Mouse (Mus musculus): ENCODE measurements around the gene Kansl1.

Gene Kansl1

DNA sequence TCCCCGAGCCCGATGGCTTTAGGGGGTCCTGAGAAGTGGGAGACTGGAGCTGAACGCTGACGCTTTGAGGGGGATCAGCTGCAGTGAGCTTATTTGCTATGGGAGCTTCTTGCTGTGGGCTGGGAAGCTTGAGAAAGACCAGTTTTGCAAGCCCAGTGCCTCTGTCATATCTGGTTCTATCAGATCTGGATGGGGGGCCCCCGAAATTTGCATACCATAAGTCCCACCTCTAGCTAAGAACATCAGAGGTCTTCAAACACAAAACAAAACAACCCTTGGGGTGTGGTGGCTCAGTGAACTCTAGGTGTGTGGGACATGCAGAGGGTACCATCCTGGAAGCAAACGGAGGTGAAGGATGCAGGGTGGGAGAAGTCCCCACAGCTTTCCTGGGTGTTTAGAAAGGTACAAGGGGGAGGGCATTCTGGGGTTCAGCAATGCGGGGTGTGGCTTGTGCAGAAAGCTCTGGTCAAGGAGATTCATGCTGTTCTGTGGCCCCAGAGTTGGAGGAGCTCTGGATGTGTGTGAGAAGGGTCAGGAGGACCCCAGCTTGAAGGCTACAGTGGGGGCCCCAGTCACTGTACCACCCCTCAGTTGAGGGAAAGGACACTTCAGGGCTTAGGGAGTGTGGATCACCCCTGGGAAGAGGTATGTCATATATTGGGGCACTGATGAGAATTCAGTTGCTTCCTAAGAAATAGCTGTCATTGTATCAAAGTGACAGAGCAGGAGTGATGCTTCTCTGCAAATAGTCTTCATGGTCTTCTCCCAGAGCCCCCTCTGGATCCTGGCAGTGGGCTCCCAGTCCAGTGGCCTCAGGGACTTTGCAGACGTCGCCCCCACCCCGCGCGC lies 159.1 kb downstream of the Kansl1 start:
- DNase-seq (ENCODE audit: low spot score in 2 of 2): no peak

DNA sequence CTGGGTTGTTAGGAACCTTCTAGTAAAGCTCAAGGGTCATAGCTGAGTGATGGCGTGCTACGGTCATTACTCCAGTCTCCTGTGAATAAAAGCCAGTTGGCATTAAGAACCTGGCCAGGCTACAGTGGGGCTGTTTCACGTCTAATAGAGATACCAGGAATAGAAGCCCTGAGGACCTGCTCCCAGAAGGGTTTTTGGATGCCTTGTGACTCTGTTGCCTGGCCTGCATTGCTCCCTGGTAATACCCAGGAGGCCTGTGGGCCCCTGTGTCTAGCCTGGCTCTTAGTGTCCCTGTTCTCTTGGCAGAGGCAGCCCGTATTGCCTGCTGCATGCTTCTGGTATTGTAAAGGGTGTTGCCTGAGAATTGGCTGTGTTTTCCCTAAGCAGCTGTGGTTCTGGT lies 161.5 kb downstream of the Kansl1 start:
- DNase-seq (ENCODE audit: low spot score in 2 of 2): no peak

DNA sequence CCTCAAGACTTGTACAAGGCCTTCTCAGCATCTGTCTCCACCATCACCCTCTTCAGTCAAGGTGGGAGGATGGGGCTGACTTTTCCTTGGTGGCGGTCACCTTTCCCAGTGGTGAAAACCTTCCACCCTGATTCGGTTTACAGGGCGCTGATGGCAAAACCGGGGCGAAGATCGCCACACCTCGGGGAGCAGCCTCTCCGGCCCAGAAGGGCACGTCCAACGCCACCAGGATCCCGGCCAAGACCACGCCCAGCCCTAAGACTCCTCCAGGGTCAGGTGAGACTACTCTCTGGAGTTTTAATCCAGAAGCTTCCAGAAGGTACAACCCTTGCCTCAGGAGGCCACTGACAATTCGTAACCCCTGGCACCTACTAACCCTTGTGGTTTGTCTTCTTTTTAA lies 162.2 kb downstream of the Kansl1 start:
- DNase-seq (ENCODE audit: low spot score in 2 of 2): no peak

DNA sequence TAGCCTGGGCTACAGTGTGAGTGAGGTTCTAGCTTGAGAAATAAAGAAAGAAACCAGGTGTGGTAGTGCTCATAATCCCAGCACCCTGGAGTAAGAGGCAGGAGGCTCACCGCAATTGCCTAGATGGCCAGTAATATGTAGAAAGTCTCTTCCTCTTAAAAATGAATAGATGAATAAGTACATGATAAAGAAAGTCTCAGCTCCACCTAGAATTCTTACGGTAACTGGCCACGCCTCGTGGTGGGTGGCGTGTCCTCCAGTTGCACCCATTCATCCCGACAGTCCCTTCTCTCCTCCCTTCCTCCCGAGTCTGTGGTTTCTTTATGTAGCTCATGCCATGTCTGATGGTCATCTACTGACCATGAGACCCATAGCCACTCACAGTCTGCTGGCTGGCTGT lies 162.9 kb downstream of the Kansl1 start:
- DNase-seq (ENCODE audit: low spot score in 2 of 2): no peak

DNA sequence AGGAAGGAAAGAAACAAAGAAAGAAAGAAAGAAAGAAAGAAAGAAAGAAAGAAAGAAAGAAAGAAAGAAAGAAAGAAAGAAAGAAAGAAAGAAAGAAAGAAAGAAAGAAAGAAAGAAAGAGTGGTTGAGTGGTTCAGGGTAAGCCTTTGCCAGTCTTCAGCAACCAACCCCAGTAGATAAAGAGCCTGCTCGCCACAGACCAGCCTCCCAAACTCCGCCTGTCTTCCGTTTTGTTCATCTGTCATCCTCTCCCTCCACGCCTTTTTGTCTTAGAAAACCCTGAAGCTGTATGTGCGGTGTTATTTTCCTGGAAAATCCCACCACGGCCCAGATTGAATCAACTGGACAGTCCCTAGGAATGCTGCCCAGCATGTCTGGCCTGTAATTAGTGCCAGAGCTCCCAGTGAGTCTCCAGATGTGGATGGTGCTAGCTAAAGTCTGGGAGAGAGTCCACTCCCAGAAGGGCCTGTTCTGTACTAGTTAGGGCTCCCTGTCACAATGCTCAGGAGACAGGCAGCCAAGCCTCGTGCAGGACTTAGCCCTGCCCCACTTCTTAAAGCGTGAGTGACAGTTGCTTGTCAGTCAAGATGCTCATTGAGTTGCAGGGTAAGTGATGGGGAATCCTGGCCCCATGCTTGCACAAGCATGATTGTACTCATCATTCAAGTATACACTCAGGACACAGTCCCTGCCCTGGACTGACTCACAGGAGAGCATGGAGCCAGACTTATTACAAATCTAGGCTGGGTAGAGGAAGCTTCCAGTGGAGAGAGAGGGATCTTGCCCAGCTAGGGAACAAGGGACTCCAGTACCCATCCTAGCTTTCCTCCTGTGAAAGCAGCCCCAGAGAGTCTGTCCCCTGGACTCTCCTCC lies 165.3 kb downstream of the Kansl1 start:
- no peak for DNase-seq (ENCODE audit: low spot score in 2 of 2)

DNA sequence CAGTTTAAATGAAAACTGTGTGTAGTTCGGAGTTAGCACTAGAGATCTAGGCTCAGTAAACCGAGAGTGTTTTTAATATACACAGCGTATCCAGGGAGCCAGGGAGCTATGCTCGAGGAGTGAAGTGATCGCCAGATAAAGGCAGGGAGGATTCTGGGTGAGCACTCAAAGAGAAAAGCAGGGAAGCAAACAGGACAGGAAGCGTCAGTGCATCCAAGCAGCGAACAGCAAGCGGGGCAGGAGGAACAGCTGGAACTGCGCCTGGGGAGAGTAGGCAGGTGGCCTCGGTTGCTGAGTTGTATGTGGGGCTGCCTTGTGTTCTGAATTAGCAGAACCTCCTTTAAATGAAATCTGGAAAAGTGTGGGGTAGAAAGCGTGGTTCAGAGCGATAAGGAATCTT lies 166.0 kb downstream of the Kansl1 start:
- DNase-seq (ENCODE audit: low spot score in 2 of 2): peak; percentile 51 to 52

DNA sequence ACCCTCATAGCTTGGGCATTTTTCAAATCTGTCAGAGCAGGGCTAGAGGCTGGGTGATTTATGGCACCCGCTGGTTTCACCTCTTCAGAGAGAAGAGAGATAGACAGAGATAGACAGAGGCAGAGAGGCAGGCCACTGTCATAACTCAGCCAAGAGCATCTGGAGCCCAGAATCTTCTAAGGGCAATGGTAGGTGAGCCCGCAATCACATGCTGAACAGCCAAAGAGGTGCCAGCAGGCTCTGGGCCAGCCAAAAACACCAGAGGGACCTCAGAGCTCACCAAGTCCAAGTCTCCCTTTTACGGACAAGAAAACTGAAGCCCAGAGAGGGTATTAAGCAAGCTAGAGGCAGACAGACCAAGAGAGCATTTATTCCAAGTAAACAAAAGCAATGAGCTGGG lies 171.0 kb downstream of the Kansl1 start:
- no peak for DNase-seq (ENCODE audit: low spot score in 2 of 2)

DNA sequence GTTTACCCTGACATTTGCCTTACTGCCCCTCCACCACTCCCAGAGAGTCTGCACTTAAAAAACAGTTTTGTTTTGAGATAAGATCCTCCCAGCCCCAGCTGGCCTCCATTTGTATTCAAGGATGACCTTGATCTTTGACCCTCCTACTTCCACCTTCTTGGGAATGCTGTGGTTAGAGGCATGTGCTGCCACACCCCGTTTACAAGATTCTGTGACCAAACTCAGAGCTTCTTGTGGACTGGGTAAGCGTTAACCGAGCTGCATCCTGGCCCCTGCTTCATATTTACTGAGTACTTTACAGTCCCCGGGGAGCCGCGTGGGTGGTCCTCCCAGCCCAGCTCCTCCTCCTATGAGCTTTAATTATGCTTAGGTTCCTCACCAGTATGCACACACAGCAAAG lies 173.0 kb downstream of the Kansl1 start:
- DNase-seq (ENCODE audit: low spot score in 2 of 2): no peak

DNA sequence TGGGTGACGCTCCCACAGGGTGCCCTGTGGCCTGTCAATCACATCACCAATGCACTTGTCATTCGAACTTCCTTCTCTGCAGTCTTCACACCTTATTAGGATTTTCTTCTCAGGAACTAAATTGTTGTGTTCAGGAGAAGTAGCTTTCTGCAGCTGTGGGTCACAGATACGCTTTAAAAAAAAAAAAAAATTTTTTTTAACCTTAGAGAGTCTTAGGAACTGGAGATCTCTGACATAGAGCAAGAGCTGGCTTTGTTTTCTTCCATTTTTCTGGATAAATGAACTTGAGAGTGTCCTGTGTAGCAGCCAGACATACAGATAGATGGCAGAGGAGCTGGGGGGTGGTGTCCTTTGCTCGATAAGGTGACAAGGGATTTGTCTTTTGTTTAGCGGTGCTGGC lies 173.5 kb downstream of the Kansl1 start:
- no peak for DNase-seq (ENCODE audit: low spot score in 2 of 2)

DNA sequence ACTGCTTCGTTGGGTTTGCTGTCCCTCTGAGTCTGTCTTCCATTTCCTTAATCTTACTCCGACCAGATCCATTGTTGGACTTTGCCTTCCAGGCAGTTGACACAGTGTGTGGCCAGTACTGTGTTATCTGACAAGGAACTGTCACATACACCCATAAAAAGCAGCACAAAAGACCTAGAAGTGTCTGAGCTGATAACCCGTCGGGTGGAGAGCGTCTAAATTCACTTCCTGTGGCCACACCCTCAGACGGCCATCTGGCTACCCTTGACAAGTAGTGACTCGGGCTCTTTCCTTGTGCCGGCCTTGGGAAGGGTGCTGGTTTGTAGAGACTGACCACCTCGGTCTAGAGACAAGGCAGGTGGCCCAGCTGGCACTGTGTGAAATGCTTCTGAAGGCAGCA lies 175.4 kb downstream of the Kansl1 start:
- no peak for DNase-seq (ENCODE audit: low spot score in 2 of 2)

DNA sequence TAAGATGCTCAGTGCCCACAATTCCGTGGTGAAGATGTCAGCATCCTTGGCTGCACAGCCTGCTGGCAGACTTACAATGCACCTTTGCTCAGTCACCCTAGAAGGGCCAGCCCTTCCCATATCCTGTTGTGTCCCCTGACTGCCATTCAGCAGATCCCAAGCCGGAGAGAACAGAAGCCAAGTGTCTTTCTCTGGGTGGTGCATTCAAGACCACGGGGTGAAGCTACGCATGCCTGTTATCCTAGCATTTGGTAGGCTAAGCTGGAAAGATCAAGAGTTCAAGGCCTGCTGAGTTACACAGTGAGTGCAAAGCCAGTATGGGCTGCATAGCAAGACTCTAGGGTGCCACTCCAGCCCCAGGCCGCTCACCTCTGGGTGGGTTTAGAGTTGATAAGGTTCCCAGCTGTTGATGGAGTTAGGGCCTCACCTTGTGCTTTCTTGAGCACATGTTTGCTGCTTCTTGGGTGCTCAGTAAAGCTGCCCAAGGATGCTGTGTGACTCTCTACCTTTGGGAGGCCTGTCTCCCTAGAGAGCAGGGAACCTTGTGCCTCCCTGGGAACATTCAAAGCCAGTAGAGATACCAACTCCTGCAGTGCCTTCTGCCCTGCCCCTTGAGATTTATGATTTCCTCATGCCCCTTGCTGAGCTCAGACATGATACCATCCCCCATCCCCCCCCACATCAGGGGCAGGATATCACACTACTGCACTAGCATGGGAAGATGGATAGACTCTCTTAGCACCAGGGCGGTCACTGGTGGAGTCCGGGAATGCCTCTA lies 176.0 kb downstream of the Kansl1 start:
- DNase-seq (ENCODE audit: low spot score in 2 of 2): no peak

DNA sequence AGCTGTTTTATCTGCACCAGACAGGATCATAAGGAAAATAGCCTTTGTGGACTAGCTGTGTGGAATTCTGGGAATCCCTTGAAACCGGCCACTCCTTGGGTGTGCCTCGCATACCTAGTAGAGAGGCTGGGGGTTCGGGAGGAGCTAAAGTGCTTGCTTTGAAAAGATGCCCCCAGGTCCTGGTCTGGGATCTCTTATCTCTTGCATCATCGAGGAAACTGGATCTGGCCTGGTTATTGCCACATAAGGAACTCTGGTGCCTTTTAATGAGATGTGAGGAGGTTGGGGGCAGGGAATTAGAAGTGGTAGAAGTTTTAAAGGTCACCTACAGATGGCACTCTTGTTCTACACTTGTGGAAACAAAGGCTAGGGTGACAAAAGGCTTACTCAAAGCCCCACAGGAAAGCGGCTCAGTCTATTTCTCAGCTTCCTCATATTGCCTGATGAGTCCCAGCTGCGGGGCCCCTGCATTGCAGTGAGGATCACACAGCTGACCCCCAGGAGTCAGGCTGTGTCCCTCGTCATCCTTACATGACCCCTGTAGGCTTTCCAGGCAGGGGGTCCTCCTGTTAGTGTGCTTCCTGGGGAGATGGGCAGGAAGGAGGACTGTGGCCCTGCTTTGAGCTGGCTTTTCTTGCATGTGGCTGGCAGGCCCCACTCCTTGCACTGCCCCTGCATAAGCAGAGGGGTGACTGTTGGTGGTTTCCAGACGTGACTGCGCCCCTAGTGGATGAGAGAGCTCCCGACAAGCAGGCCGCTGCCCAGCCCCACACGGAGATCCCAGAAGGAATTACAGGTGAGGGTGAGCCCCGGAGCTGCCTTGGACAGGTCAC lies 179.2 kb downstream of the Kansl1 start:
- peak; percentile 62 to 73 for DNase-seq (ENCODE audit: low spot score in 2 of 2)

DNA sequence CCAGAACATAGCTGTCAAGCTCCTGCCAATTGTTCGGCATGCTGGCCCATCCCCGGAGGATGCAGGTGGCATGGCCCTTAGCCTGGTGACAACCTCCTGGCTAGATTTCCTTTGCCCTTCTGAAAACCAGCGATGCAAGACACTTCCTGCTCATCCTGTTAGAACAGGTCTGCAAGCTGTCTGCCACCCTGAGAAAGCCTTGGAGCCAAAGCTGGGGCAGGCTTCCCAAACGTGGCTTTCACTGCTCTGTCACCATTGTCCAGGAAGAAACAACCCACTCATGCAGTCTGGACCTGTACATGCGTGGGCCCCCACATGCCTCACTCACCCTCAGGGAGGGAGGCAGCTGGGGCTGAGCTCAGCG lies 179.8 kb downstream of the Kansl1 start:
- DNase-seq (ENCODE audit: low spot score in 2 of 2): peak; percentile 67 to 69

DNA sequence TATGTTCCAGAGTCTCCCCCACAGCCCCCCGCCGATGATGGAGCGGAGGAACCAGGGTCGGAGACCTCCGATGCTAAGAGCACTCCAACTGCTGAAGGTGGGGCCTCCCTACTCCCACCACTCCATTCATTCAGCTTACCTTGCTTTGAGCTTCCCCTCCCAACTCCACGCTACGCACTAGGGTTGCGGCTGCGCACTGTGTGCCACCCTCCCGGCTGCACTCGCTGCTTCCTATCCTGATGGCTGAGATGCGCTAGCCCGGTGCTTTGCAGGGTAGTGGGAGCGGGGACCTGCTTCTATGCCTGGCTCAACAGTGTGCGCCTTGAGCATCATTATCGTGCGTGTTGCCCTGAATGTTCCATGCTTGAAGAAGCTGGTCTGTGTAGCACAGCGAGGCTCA lies 181.5 kb downstream of the Kansl1 start:
- DNase-seq (ENCODE audit: low spot score in 2 of 2): no peak

Data from frontal cortex, postnatal 36 days (tissue).